Mouse (Mus musculus): ENCODE measurements at regions not wholly inside any gene's neighbourhood (a gene's known extent, or its start where the extent isn't known, plus 50 kb on each side); places are given as distances from the start of the nearest gene placed in this dataset.

DNA sequence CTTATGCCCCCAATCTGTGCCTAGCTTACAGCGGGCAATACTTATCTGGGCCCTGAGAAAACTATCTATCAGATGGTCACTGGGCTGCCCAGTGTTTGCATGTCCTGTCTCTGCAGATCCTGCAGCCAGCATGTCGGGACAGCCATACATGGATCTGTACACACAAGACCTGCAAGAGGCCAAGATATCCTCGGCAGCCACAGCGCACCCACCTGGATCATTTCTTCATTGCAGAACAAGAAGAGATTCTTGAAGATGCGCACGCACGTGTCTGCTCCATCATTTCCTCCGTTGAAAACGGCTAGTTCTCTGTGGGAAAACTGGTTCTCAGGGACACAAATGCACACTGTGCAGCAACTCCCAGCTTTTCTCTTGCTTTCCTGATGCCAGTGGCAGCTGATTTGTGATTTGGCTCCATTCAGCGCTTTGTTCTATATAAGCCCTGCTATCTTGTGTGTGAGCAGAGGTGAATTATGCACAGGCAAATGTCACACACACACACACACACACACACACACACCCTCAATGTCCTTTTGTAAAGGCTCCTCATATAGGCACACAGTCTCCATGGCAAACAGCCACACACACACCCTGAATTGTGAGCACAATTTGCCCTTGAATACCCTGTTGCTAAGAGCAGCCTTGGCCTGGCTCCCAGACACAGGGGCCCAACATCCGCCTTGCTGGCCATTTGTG, 85.5 kb downstream of the Amer3 start:
- TF ChIP-seq POLR2A (IDR thresholded peaks at IDR 0.05; ENCODE audit: borderline replicate concordance, insufficient read depth, low read length) (no peak), CTCF (IDR thresholded peaks at IDR 0.05; ENCODE audit: borderline replicate concordance, insufficient read depth, low read depth, low read length) (no peak)
